ENCODE assay signal across 30 mouse cellular contexts in genomic region chr7:112165593-112165992, GRCm38 (mm10). TPM values are rescaled to one million over a fixed set of nuclear protein-coding genes. Genes with fewer than 3 reads are reported as not detected.
"Had no signal": no experiment of that assay in that cellular context is flagged by ENCODE, and none has a peak within 500 bp of the region (broad histone marks: within the 10 kb centered on the region; RNA-seq: fewer than 3 reads in every experiment).

No protein-coding gene starts in this region.

- H3K4me1 ChIP-seq: hindbrain, embryonic 15.5 days had no signal

- H3K9ac ChIP-seq: forebrain, postnatal 0 days; heart, embryonic 13.5 days; heart, embryonic 15.5 days; hindbrain, embryonic 13.5 days; hindbrain, embryonic 15.5 days; kidney, embryonic 15.5 days; limb, embryonic 12.5 days; liver, embryonic 13.5 days; liver, embryonic 15.5 days had no signal

- H3K4me2 ChIP-seq: heart, embryonic 11.5 days; heart, embryonic 13.5 days; heart, embryonic 15.5 days; hindbrain, embryonic 13.5 days; hindbrain, embryonic 15.5 days; kidney, embryonic 15.5 days; limb, embryonic 12.5 days; liver, embryonic 11.5 days; liver, embryonic 13.5 days; liver, embryonic 15.5 days had no signal

- H3K4me3 ChIP-seq: heart, adult 2 months; heart, embryonic 13.5 days; heart, embryonic 15.5 days; hindbrain, embryonic 13.5 days; hindbrain, embryonic 15.5 days; kidney, embryonic 15.5 days; left cerebral cortex, adult 2 months; limb, embryonic 12.5 days; liver, embryonic 13.5 days; liver, embryonic 15.5 days had no signal

- DNase-seq: forebrain, postnatal 0 days; gastrocnemius, postnatal 14 days; gastrocnemius, postnatal 36 days; heart, adult 11 months; heart, adult 2 months; heart, postnatal 14 days; heart, postnatal 36 days; kidney, adult 11 months; kidney, adult 2 months; kidney, adult 9 months; kidney, postnatal 14 days; kidney, postnatal 36 days; layer of hippocampus, adult 9-11 months; layer of hippocampus, postnatal 36 days; left cerebral cortex, postnatal 4 days; liver, embryonic 13.5 days had no signal

- H3K9me3 ChIP-seq: heart, embryonic 13.5 days; heart, embryonic 15.5 days; hindbrain, embryonic 13.5 days; hindbrain, embryonic 15.5 days; kidney, embryonic 15.5 days; limb, embryonic 12.5 days; liver, embryonic 13.5 days; liver, embryonic 15.5 days had no signal

- H3K27me3 ChIP-seq: heart, embryonic 13.5 days; heart, embryonic 15.5 days; hindbrain, embryonic 15.5 days; kidney, embryonic 15.5 days; liver, embryonic 13.5 days; liver, embryonic 15.5 days had no signal

- H3K27ac ChIP-seq: heart, adult 2 months; heart, embryonic 13.5 days; heart, embryonic 15.5 days; hindbrain, embryonic 13.5 days; hindbrain, embryonic 15.5 days; hindbrain, postnatal 0 days; kidney, embryonic 15.5 days; kidney, postnatal 0 days; left cerebral cortex, adult 2 months; limb, embryonic 12.5 days; liver, embryonic 13.5 days; liver, embryonic 15.5 days had no signal

- ATAC-seq: forebrain, postnatal 0 days; hindbrain, postnatal 0 days; intestine, embryonic 16.5 days had no signal

- H3K36me3 ChIP-seq: heart, embryonic 13.5 days; heart, embryonic 15.5 days; hindbrain, embryonic 13.5 days; hindbrain, embryonic 15.5 days; kidney, embryonic 15.5 days; limb, embryonic 12.5 days; liver, embryonic 13.5 days; liver, embryonic 15.5 days had no signal

RNA-seq across cellular contexts. Expression of gene Dkk3, which starts 6.7 kb away (rescaled TPM):
- total RNA-seq: hematopoietic stem cell, adult 5-6 weeks had no signal
